In genomic region chrX:52164738-52165554, GRCm38 (mm10) we compare ENCODE assay signal across 8 mouse cellular contexts. TPM values are rescaled to one million over a fixed set of nuclear protein-coding genes. Genes with fewer than 3 reads are reported as not detected.
DNase-seq lines count a peak whose midpoint lies in the region; ATAC-seq and TF ChIP-seq lines count a peak whose summit lies in the region.

TSS of gene Gpc4 (minus strand) at chrX:52165252.

- no peak within 1 kb of the TSS for H3K27ac ChIP-seq in ES-Bruce4 (ENCODE audit: insufficient read depth, low read length)
- peak within 1 kb of the TSS; percentile 15; the same call in 1 of the 2 replicates for H3K27ac ChIP-seq in bone marrow, adult 2 months (ENCODE audit: control insufficient read depth, insufficient read depth, low read depth, low read length, poor library complexity)
- peak within 1 kb of the TSS; percentile 93 for H3K27ac ChIP-seq in forebrain, embryonic 10.5 days
- H3K27ac ChIP-seq in heart, embryonic 15.5 days: peak within 1 kb of the TSS; percentile 82
- no peak within 1 kb of the TSS for H3K27ac ChIP-seq in liver, embryonic 14.5 days
- H3K27ac ChIP-seq in neural tube, embryonic 13.5 days (replicated peaks): no peak within 1 kb of the TSS

- H3K9me3 ChIP-seq in ES-Bruce4 (replicated peaks; ENCODE audit: control insufficient read depth, insufficient read depth, low read length, poor library complexity, severe bottlenecking): no peaks in the 10 kb centered on the region
- H3K9me3 ChIP-seq in forebrain, embryonic 10.5 days: no peaks in the 10 kb centered on the region
- H3K9me3 ChIP-seq in heart, embryonic 15.5 days (replicated peaks): no peaks in the 10 kb centered on the region
- H3K9me3 ChIP-seq in liver, embryonic 14.5 days (ENCODE audit: control insufficient read depth, low read length): no peaks in the 10 kb centered on the region
- H3K9me3 ChIP-seq in neural tube, embryonic 13.5 days: no peaks in the 10 kb centered on the region

- no peaks in the 10 kb centered on the region for H3K27me3 ChIP-seq in ES-Bruce4 (ENCODE audit: control insufficient read depth, insufficient read depth, low read length, poor library complexity, severe bottlenecking)
- peaks cover 49% of the 10 kb centered on the region for H3K27me3 ChIP-seq in forebrain, embryonic 10.5 days (ENCODE audit: poor library complexity, severe bottlenecking)
- H3K27me3 ChIP-seq in heart, embryonic 15.5 days: no peaks in the 10 kb centered on the region; the same call in 1 of the 2 replicates
- H3K27me3 ChIP-seq in liver, embryonic 14.5 days (ENCODE audit: control insufficient read depth, insufficient read depth, low read length): 0 out of 2 replicates have a peak, but pooled peaks cover 7% of the 10 kb centered on the region
- H3K27me3 ChIP-seq in neural tube, embryonic 13.5 days: peaks cover 38% of the 10 kb centered on the region

- H3K4me1 ChIP-seq in ES-Bruce4 (ENCODE audit: control insufficient read depth, insufficient read depth, low read length): no peaks in the 10 kb centered on the region
- H3K4me1 ChIP-seq in bone marrow, adult 2 months (ENCODE audit: control insufficient read depth, insufficient read depth, low read length): no peaks in the 10 kb centered on the region
- peaks cover 44% of the 10 kb centered on the region for H3K4me1 ChIP-seq in forebrain, embryonic 10.5 days
- H3K4me1 ChIP-seq in heart, embryonic 15.5 days (replicated peaks): no peaks in the 10 kb centered on the region
- H3K4me1 ChIP-seq in liver, embryonic 14.5 days (replicated peaks; ENCODE audit: control insufficient read depth in 2 of 2, insufficient read depth in 2 of 2, low read length in 1 of 2): no peaks in the 10 kb centered on the region; a peak in 1 of 4 replicates
- H3K4me1 ChIP-seq in neural tube, embryonic 13.5 days (replicated peaks): 0 out of 2 replicates have a peak, but pooled peaks cover 5% of the 10 kb centered on the region

- no peaks in the 10 kb centered on the region for H3K36me3 ChIP-seq in ES-Bruce4 (ENCODE audit: control insufficient read depth, insufficient read depth, low read length, poor library complexity, severe bottlenecking)
- peaks cover 17% of the 10 kb centered on the region for H3K36me3 ChIP-seq in forebrain, embryonic 10.5 days (replicated peaks)
- no peaks in the 10 kb centered on the region for H3K36me3 ChIP-seq in heart, embryonic 15.5 days
- no peaks in the 10 kb centered on the region for H3K36me3 ChIP-seq in liver, embryonic 14.5 days (replicated peaks; ENCODE audit: control insufficient read depth, insufficient read depth, low read depth)
- H3K36me3 ChIP-seq in neural tube, embryonic 13.5 days: no peaks in the 10 kb centered on the region

- 9% methylated on average over 57 of the region's 76 CpGs for WGBS in bone marrow, adult 2 months
- 15% methylated on average over 57 of the region's 76 CpGs for WGBS in forebrain, embryonic 10.5 days
- WGBS in heart, embryonic 15.5 days: 22% methylated on average over 39 of the region's 76 CpGs
- WGBS in liver, embryonic 14.5 days (ENCODE audit: insufficient replicate concordance): 9% methylated on average over 49 of the region's 76 CpGs
- 25% methylated on average over 54 of the region's 76 CpGs for WGBS in neural tube, embryonic 13.5 days

- peak within 1 kb of the TSS; percentile 87 for H3K4me3 ChIP-seq in ES-Bruce4 (ENCODE audit: low read depth, low read length)
- H3K4me3 ChIP-seq in bone marrow, adult 2 months (replicated peaks; ENCODE audit: control insufficient read depth, low read depth, low read length): peak within 1 kb of the TSS; percentile 61
- H3K4me3 ChIP-seq in forebrain, embryonic 10.5 days: peak within 1 kb of the TSS; percentile 70
- H3K4me3 ChIP-seq in heart, embryonic 15.5 days: peak within 1 kb of the TSS; percentile 67
- H3K4me3 ChIP-seq in liver, embryonic 14.5 days (ENCODE audit: insufficient read depth in 1 of 2, low read depth in 2 of 2, low read length in 2 of 2): peak within 1 kb of the TSS; percentile 53 to 65
- peak within 1 kb of the TSS; percentile 49 for H3K4me3 ChIP-seq in neural tube, embryonic 13.5 days

- peak within 1 kb of the TSS; percentile 76 for H3K4me2 ChIP-seq in heart, embryonic 15.5 days
- peak within 1 kb of the TSS; percentile 84 for H3K4me2 ChIP-seq in liver, embryonic 14.5 days (ENCODE audit: low read depth)
- H3K4me2 ChIP-seq in neural tube, embryonic 13.5 days: peak within 1 kb of the TSS; percentile 74

- H3K9ac ChIP-seq in ES-Bruce4 (ENCODE audit: low read depth, poor library complexity, severe bottlenecking): peak within 1 kb of the TSS; percentile 94
- H3K9ac ChIP-seq in heart, embryonic 15.5 days: peak within 1 kb of the TSS; percentile 80
- peak within 1 kb of the TSS; percentile 66 for H3K9ac ChIP-seq in liver, embryonic 14.5 days (replicated peaks)
- H3K9ac ChIP-seq in neural tube, embryonic 13.5 days: peak within 1 kb of the TSS; percentile 61

- no peak for TF ChIP-seq EP300 in ES-Bruce4 (IDR thresholded peaks at IDR 0.05; ENCODE audit: insufficient read depth, low read depth, low read length)
- no peak for TF ChIP-seq EP300 in liver, embryonic 14.5 days (IDR thresholded peaks at IDR 0.05; ENCODE audit: low read depth)

- peak; percentile 74 for DNase-seq in forebrain, embryonic 10.5 days (ENCODE audit: extremely low spot score, low spot score)
- peak; percentile 88 for DNase-seq in kidney, postnatal 10 days
- DNase-seq in liver, embryonic 14.5 days (ENCODE audit: low read depth in 3 of 3, low spot score in 3 of 3): peak in 2 of 3 experiments; percentile 28 to 38
- peak; percentile 53 for DNase-seq in urinary bladder, adult 2 months (ENCODE audit: low spot score)

- ATAC-seq in heart, embryonic 15.5 days (replicated peaks; ENCODE audit: insufficient number of reproducible peaks, insufficient read depth, low FRiP score, low read depth): peak; percentile 91
- ATAC-seq in liver, embryonic 14.5 days (ENCODE audit: insufficient read depth): peak; percentile 91
- ATAC-seq in neural tube, embryonic 13.5 days (ENCODE audit: low read depth): peak; percentile 92

- no peak for TF ChIP-seq POLR2A in ES-Bruce4 (IDR thresholded peaks at IDR 0.05; ENCODE audit: insufficient read depth, low read length)
- TF ChIP-seq POLR2A in bone marrow, adult 2 months (IDR thresholded peaks at IDR 0.05; ENCODE audit: borderline replicate concordance, control insufficient read depth, low read depth, low read length): no peak

- no peak for TF ChIP-seq CTCF in ES-Bruce4 (IDR thresholded peaks at IDR 0.05; ENCODE audit: low read depth, low read length)
- TF ChIP-seq CTCF in bone marrow, adult 2 months (IDR thresholded peaks at IDR 0.05; ENCODE audit: control insufficient read depth, insufficient read depth, low read length): no peak
- TF ChIP-seq CTCF in liver, embryonic 14.5 days (IDR thresholded peaks at IDR 0.05; ENCODE audit: low read depth): 0 out of 2 replicates have a peak, but pooled peaks have one; percentile 20

RNA-seq across cellular contexts. Expression of gene Gpc4, which starts in this region (rescaled TPM):
- 129 and 139 TPM in 2 replicates for polyA plus RNA-seq in ES-Bruce4 (2011; ENCODE audit: insufficient read depth, insufficient read length, low read depth, missing spikeins)
- polyA plus RNA-seq in bone marrow, adult 2 months (2011; ENCODE audit: insufficient read depth, insufficient read length, low replicate concordance, missing spikeins): 2.8 and 4.3 TPM in 2 replicates
- polyA plus RNA-seq in forebrain, embryonic 10.5 days (2016; fragmentation: Nextera tagmentation; extraction: Ambion mirVana): 74.0 and 83.7 TPM in 2 replicates
- polyA plus RNA-seq in heart, embryonic 15.5 days (2015; fragmentation: Nextera tagmentation; extraction: Ambion mirVana): 46.2 and 46.5 TPM in 2 replicates
- polyA plus RNA-seq in liver, embryonic 14.5 days (2012; rRNA removed): 2.3 and 3.2 TPM in 2 replicates
- 3.9 and 4.2 TPM in 2 replicates for polyA plus RNA-seq in liver, embryonic 14.5 days (2014; fragmentation: Nextera tagmentation; extraction: Ambion mirVana)
- polyA plus RNA-seq in neural tube, embryonic 13.5 days (2015; fragmentation: Nextera tagmentation; extraction: Ambion mirVana): 14.4 and 18.1 TPM in 2 replicates
- 49.9 and 66.6 TPM in 2 replicates for polyA plus RNA-seq in urinary bladder, adult 2 months (2012; rRNA removed)

Comparison
In these comparisons a context has a peak if more than half of its experiments do, and no peak if none do; other contexts are left out.
1. H3K27ac ChIP-seq: peak in bone marrow, adult 2 months (single experiment), forebrain, embryonic 10.5 days (single experiment) and heart, embryonic 15.5 days (single experiment); none in ES-Bruce4 (single experiment), liver, embryonic 14.5 days (single experiment) and neural tube, embryonic 13.5 days (single experiment).
2. DNase-seq: peak in every context shown above with its lines; median percentile 88 in kidney, postnatal 10 days; 74 in forebrain, embryonic 10.5 days; 53 in urinary bladder, adult 2 months; 33 in liver, embryonic 14.5 days.
3. Peak in every context shown above with its lines, with median percentiles within 50 percentile points of each other: H3K4me3 ChIP-seq, H3K9ac ChIP-seq, ATAC-seq and H3K4me2 ChIP-seq.